Mouse (Mus musculus) forebrain, embryonic 13.5 days (tissue): ENCODE data around the gene Elmod1. TPM values are rescaled to one million over a fixed set of nuclear protein-coding genes. Genes with fewer than 3 reads are reported as not detected.
A peak's percentile ranks its signal among the peaks of the same experiment; 100 is the strongest.
"Not testable (repeated sequence)": the region's sequence is repeated elsewhere in the genome, so short reads cannot be mapped to it uniquely, and the experiment has no call there.

ENCODE experiments used
- ATAC-seq: fragments of 200-750 bp; cut with Nextera tagmentation; 2 replicates; pipeline ENCODE4 v1.8.0; 2017
- H3K27ac ChIP-seq: fragments of 300-500 bp; sonication (generic); 2 replicates; pipeline ENCODE4 v1.5.1; 2015; ENCODE audit warnings: inconsistent platforms, mild to moderate bottlenecking, moderate library complexity
- H3K27me3 ChIP-seq: fragments of 300-500 bp; sonication (generic); 2 replicates; pipeline ENCODE4 v1.6.1; 2015; ENCODE audit warnings: mild to moderate bottlenecking, inconsistent platforms
- H3K36me3 ChIP-seq: fragments of 300-500 bp; sonication (generic); 2 replicates; pipeline ENCODE4 v1.6.1; 2015; ENCODE audit warnings: mild to moderate bottlenecking, inconsistent platforms; ENCODE audit not compliant: poor library complexity, severe bottlenecking
- H3K4me1 ChIP-seq: fragments of 300-500 bp; sonication (generic); 2 replicates; pipeline ENCODE4 v1.6.1; 2015; ENCODE audit warnings: inconsistent platforms
- H3K4me2 ChIP-seq: fragments of 300-500 bp; sonication (generic); 2 replicates; pipeline ENCODE4 v1.6.1; 2015; ENCODE audit warnings: inconsistent platforms, mild to moderate bottlenecking, moderate library complexity
- H3K4me3 ChIP-seq: fragments of 300-500 bp; sonication (generic); 2 replicates; pipeline ENCODE4 v1.5.1; 2015; ENCODE audit warnings: mild to moderate bottlenecking, inconsistent platforms
- H3K9ac ChIP-seq: fragments of 300-500 bp; sonication (generic); 2 replicates; pipeline ENCODE4 v1.6.1; 2015; ENCODE audit warnings: mild to moderate bottlenecking, inconsistent platforms
- H3K9me3 ChIP-seq: fragments of 300-500 bp; sonication (generic); replicated peaks from 2 replicates; pipeline ENCODE4 v1.6.1; 2016; ENCODE audit warnings: inconsistent platforms
- WGBS: fragments of 180-500 bp; shearing (Covaris S2); methylation state at CpG from one replicate; pipeline ENCODE4 v1.1.7; 2015; 5-methylcytosine and 5-hydroxymethylcytosine counted together
- polyA plus RNA-seq: library from polyadenylated mRNA; unstranded; fragments of >200 nt; fragmentation: Nextera tagmentation; extraction: Ambion mirVana; gene quantifications from 2 replicates; pipeline ENCODE4 v1.2.1, GENCODE M21; 2015

The Elmod1 gene
- polyA plus RNA-seq = 12.1 and 14.2 TPM in 2 replicates

- WGBS = 1% methylated on average over 36 of the region's 36 CpGs
- Histone ChIP-seq H3K36me3 (no peaks in the 10 kb centered on the region), H3K9ac (peak within 1 kb of the TSS; percentile 79), H3K9me3 (no peaks in the 10 kb centered on the region), H3K27me3 (peaks cover 8% of the 10 kb centered on the region), H3K4me3 (peak within 1 kb of the TSS; percentile 70), H3K4me1 (peaks cover 7% of the 10 kb centered on the region; the same call in 1 of the 2 replicates), H3K4me2 (peak within 1 kb of the TSS; percentile 89), H3K27ac (peak within 1 kb of the TSS; percentile 84)
- ATAC-seq = peak; percentile 91
Observed at GRCm38 (mm10) chr9:53975122-53975518, at the start of gene Elmod1. TSS of gene Elmod1 (minus strand) at chr9:53975301.

- H3K4me1 ChIP-seq = no peaks in the 10 kb centered on the region
- H3K36me3 ChIP-seq = no peaks in the 10 kb centered on the region
- WGBS = 78% methylated on average over 3 of the region's 3 CpGs
- ATAC-seq = no peak
- H3K4me3 ChIP-seq = no peak overlapping the region
- no peaks in the 10 kb centered on the region for H3K27me3 ChIP-seq
- H3K4me2 ChIP-seq = no peak overlapping the region
- H3K27ac ChIP-seq = no peak overlapping the region
- H3K9ac ChIP-seq = no peak overlapping the region
- no peaks in the 10 kb centered on the region for H3K9me3 ChIP-seq
Observed at GRCm38 (mm10) chr9:54022795-54023194, 47.7 kb upstream of the Elmod1 start.

GRCm38 (mm10) chr9:53994528-53994927 lies 19.4 kb upstream of the Elmod1 start:
- Histone ChIP-seq H3K4me2 (no peak overlapping the region), H3K4me3 (no peak overlapping the region), H3K27me3 (no peaks in the 10 kb centered on the region), H3K9me3 (no peaks in the 10 kb centered on the region), H3K36me3 (no peaks in the 10 kb centered on the region), H3K27ac (no peak overlapping the region), H3K9ac (no peak overlapping the region), H3K4me1 (no peaks in the 10 kb centered on the region)
- 62% methylated on average over 1 of the region's 1 CpGs for WGBS
- ATAC-seq = no peak

GRCm38 (mm10) chr9:53992567-53992966 lies 17.5 kb upstream of the Elmod1 start:
- not testable (repeated sequence) for H3K9me3 ChIP-seq, H3K4me1 ChIP-seq, H3K9ac ChIP-seq, H3K36me3 ChIP-seq, H3K4me2 ChIP-seq, H3K4me3 ChIP-seq, H3K27me3 ChIP-seq, H3K27ac ChIP-seq, ATAC-seq

- peaks cover 5% of the 10 kb centered on the region; the same call in 1 of the 2 replicates for H3K27me3 ChIP-seq
- H3K9ac ChIP-seq = no peak overlapping the region
- ATAC-seq = peak; percentile 79
- H3K4me3 ChIP-seq = no peak overlapping the region
- no peaks in the 10 kb centered on the region for H3K36me3 ChIP-seq
- H3K4me1 ChIP-seq = no peaks in the 10 kb centered on the region
- 4% methylated on average over 3 of the region's 3 CpGs for WGBS
- H3K4me2 ChIP-seq = no peak overlapping the region
- no peaks in the 10 kb centered on the region for H3K9me3 ChIP-seq
- H3K27ac ChIP-seq = no peak overlapping the region
Observed at GRCm38 (mm10) chr9:53990921-53991320, 15.8 kb upstream of the Elmod1 start.

GRCm38 (mm10) chr9:53986972-53987371 lies 11.9 kb upstream of the Elmod1 start:
- H3K4me1 ChIP-seq = no peaks in the 10 kb centered on the region
- no peaks in the 10 kb centered on the region for H3K9me3 ChIP-seq
- peak; percentile 58; the same call in 1 of the 2 replicates for ATAC-seq
- H3K27ac ChIP-seq = no peak overlapping the region
- peaks cover 5% of the 10 kb centered on the region; the same call in 1 of the 2 replicates for H3K27me3 ChIP-seq
- no peak overlapping the region for H3K9ac ChIP-seq
- H3K36me3 ChIP-seq = no peaks in the 10 kb centered on the region
- H3K4me2 ChIP-seq = no peak overlapping the region
- WGBS = 40% methylated on average over 3 of the region's 3 CpGs
- no peak overlapping the region for H3K4me3 ChIP-seq

GRCm38 (mm10) chr9:53984868-53985267 lies 9.8 kb upstream of the Elmod1 start:
- H3K9ac ChIP-seq = no peak overlapping the region
- peaks cover 5% of the 10 kb centered on the region; the same call in 1 of the 2 replicates for H3K27me3 ChIP-seq
- no peaks in the 10 kb centered on the region for H3K9me3 ChIP-seq
- H3K36me3 ChIP-seq = no peaks in the 10 kb centered on the region
- no peaks in the 10 kb centered on the region for H3K4me1 ChIP-seq
- 27% methylated on average over 9 of the region's 9 CpGs for WGBS
- no peak overlapping the region for H3K27ac ChIP-seq
- H3K4me3 ChIP-seq = no peak overlapping the region
- H3K4me2 ChIP-seq = no peak overlapping the region
- ATAC-seq = 0 out of 2 replicates have a peak, but pooled peaks have one; percentile 51

GRCm38 (mm10) chr9:53974328-53975121 lies 576 bp downstream of the Elmod1 start:
- H3K36me3 ChIP-seq = no peaks in the 10 kb centered on the region
- H3K27me3 ChIP-seq = peaks cover 8% of the 10 kb centered on the region
- H3K4me3 ChIP-seq = peak overlapping the region; percentile 70
- H3K4me2 ChIP-seq = peak overlapping the region; percentile 89
- under 1% methylated on average over 42 of the region's 42 CpGs for WGBS
- peaks cover 7% of the 10 kb centered on the region; the same call in 1 of the 2 replicates for H3K4me1 ChIP-seq
- ATAC-seq = peak; percentile 66
- peak overlapping the region; percentile 79 for H3K9ac ChIP-seq
- peak overlapping the region; percentile 84 for H3K27ac ChIP-seq
- H3K9me3 ChIP-seq = no peaks in the 10 kb centered on the region

- peak; percentile 17; the same call in 1 of the 2 replicates for ATAC-seq
- Histone ChIP-seq H3K4me3 (peak overlapping the region; percentile 70), H3K36me3 (no peaks in the 10 kb centered on the region), H3K27me3 (peaks cover 8% of the 10 kb centered on the region), H3K27ac (peak overlapping the region; percentile 84), H3K4me2 (peak overlapping the region; percentile 89), H3K4me1 (peaks cover 7% of the 10 kb centered on the region; the same call in 1 of the 2 replicates), H3K9ac (peak overlapping the region; percentile 79), H3K9me3 (no peaks in the 10 kb centered on the region)
- 14% methylated on average over 13 of the region's 13 CpGs for WGBS
Observed at GRCm38 (mm10) chr9:53973929-53974327, 1.2 kb downstream of the Elmod1 start.

GRCm38 (mm10) chr9:53973241-53973640 lies 1.9 kb downstream of the Elmod1 start:
- H3K9me3 ChIP-seq = no peaks in the 10 kb centered on the region
- peak overlapping the region; percentile 70 for H3K4me3 ChIP-seq
- no peak for ATAC-seq
- peaks cover 8% of the 10 kb centered on the region for H3K27me3 ChIP-seq
- H3K4me1 ChIP-seq = peaks cover 7% of the 10 kb centered on the region; the same call in 1 of the 2 replicates
- WGBS = 51% methylated on average over 5 of the region's 5 CpGs
- peak overlapping the region; percentile 79; the same call in 1 of the 2 replicates for H3K9ac ChIP-seq
- H3K27ac ChIP-seq = no peak overlapping the region; the same call in 1 of the 2 replicates
- no peaks in the 10 kb centered on the region for H3K36me3 ChIP-seq
- peak overlapping the region; percentile 89 for H3K4me2 ChIP-seq

GRCm38 (mm10) chr9:53972358-53972757 lies 2.7 kb downstream of the Elmod1 start:
- H3K4me1 ChIP-seq = peaks cover 13% of the 10 kb centered on the region
- no peak for ATAC-seq
- H3K27ac ChIP-seq = no peak overlapping the region
- peak overlapping the region; percentile 14; the same call in 1 of the 2 replicates for H3K4me2 ChIP-seq
- no peaks in the 10 kb centered on the region for H3K9me3 ChIP-seq
- H3K27me3 ChIP-seq = peaks cover 8% of the 10 kb centered on the region
- H3K9ac ChIP-seq = no peak overlapping the region
- no peak overlapping the region for H3K4me3 ChIP-seq
- no peaks in the 10 kb centered on the region for H3K36me3 ChIP-seq

GRCm38 (mm10) chr9:53967610-53968368 lies 7.3 kb downstream of the Elmod1 start:
- Histone ChIP-seq H3K9me3 (no peaks in the 10 kb centered on the region), H3K36me3 (no peaks in the 10 kb centered on the region), H3K27me3 (no peaks in the 10 kb centered on the region), H3K27ac (peak overlapping the region; percentile 15; the same call in 1 of the 2 replicates), H3K4me3 (no peak overlapping the region), H3K4me2 (no peak overlapping the region), H3K9ac (no peak overlapping the region), H3K4me1 (peaks cover 6% of the 10 kb centered on the region; the same call in 1 of the 2 replicates)
- 49% methylated on average over 9 of the region's 9 CpGs for WGBS
- peak; percentile 48; the same call in 1 of the 2 replicates for ATAC-seq
